Mouse (Mus musculus): ENCODE measurements around the gene Dpy19l3. TPM values are rescaled to one million over a fixed set of nuclear protein-coding genes. Genes with fewer than 3 reads are reported as not detected.

The Dpy19l3 gene
- total RNA-seq (2022), result 10 to 100 TPM; 57.8 to 81.5 (median 72.2) TPM

- peak; percentile 74 to 79 for DNase-seq (ENCODE audit: low spot score in 2 of 2)
These were observed at the start of gene Dpy19l3 for GRCm38 (mm10) chr7:35754033-35754885. Gene Dpy19l3, minus strand, starts transcription at chr7:35754454.

- DNase-seq (ENCODE audit: low spot score in 2 of 2), result peak; percentile 80 to 85
These were observed 48.8 kb upstream of the Dpy19l3 start, which contains the start of gene Zfp507 for GRCm38 (mm10) chr7:35802906-35803595. Gene Zfp507, minus strand, starts transcription at chr7:35803003.

DNA sequence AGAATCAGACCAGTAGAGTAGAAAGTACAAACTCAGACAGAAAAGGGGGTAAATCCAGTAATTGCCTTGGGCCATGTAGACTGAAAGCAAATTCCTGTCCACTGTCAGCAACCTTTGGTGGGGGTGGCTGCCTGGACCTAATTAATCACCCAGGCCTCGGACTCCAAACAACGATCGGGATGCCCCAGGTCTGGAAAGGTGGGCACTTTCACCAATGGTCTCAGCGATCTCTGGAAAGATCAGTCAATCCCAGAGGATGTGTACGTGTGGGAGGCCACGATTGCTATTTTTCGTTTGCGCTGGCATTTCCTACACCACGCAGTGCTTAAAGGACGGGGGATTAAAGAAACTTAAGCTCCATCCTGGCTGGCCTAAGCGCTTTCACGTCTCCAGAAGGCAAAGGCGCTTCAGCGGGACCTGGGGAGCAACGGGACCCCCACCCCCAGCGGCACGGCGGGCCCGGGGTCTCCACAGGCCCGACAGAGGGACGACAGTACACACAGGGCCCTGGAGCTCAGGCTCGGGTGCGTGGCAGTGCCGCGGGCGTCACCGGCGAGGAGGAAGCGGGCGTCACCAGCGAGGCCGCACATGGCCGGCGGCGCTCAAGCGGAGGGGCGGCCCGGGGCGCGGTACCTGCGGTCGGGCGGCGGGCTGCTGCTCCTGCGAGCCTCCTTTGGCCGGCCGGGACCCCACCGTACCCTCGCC, 48.1 kb upstream of the Dpy19l3 start:
- no peak for DNase-seq (ENCODE audit: low spot score in 2 of 2)

DNA sequence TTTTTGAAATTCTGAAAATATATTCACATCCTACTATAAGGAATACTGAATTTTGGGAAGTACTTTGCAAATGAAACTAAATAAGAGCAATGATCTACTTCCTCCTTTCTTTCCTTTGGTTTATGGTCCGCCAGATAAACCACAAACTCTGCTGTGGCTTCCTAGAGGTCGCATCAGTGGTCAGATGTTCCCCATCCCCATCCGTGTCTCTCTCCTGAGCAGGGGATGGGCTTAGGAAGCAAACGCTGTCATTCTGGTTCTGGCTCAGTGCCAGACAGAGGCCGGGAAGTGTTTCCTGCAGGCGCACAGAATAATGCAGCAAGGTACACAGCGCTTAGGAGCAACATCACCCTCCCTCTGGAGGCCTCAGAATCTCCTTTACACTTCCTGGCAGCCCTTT, 41.9 kb upstream of the Dpy19l3 start:
- no peak for DNase-seq (ENCODE audit: low spot score in 2 of 2)

DNA sequence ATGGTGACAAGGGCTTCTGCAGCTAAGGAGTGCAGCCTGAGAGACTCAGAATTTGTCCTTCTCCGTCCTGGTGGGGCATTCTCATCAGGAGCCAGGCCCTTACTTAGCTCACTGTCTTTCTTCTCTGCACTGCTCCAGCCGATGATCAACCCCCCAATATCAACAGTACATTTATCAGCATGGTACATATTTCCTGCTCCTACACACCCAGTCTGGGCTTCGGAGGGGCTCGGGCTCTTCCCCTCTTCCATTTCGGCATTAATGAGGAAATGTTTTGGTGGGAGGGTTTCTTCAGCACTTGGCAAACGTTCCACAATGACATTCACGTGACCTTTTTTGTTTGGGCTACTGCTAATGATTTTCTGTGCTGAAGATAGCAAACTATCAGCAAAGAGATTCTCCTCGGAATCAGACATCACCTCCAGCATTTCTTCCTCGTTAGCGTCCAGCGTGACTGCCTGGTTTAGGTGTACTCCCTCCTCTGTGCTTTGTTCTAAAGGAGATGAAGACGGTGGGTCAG, 40.0 kb upstream of the Dpy19l3 start:
- DNase-seq (ENCODE audit: low spot score in 2 of 2), result no peak

- peak in 1 of 2 experiments; percentile 47 for DNase-seq (ENCODE audit: low spot score in 2 of 2)
These were observed 38.0 kb upstream of the Dpy19l3 start for GRCm38 (mm10) chr7:35792150-35792848.

GRCm38 (mm10) chr7:35790926-35791325, 36.7 kb upstream of the Dpy19l3 start:
- DNase-seq (ENCODE audit: low spot score in 2 of 2), result no peak

DNA sequence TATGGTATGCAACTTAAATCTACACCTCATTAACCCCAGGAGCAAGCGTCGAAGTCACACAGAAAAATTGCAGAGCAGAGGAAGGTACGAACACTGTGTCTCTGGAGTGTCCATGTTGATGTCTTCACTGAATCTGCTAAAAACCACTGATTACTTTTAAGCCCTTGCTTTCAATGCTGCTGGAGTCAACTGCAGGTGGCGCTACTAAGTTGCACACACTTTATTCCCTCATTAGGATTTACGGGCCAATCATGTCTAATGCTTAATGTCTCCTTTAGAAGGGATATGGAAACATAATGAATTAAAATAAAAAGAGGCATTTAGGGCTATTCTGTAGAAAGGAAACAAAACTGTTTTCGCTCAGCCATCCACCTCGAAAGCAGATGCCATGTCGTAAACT, 35.9 kb upstream of the Dpy19l3 start:
- no peak for DNase-seq (ENCODE audit: low spot score in 2 of 2)

- no peak for DNase-seq (ENCODE audit: low spot score in 2 of 2)
These were observed 31.3 kb upstream of the Dpy19l3 start for GRCm38 (mm10) chr7:35785579-35785978.

- no peak for DNase-seq (ENCODE audit: low spot score in 2 of 2)
These were observed 28.0 kb upstream of the Dpy19l3 start for GRCm38 (mm10) chr7:35782252-35782651.

GRCm38 (mm10) chr7:35774127-35774526, 19.9 kb upstream of the Dpy19l3 start:
- DNase-seq (ENCODE audit: low spot score in 2 of 2), result no peak

DNA sequence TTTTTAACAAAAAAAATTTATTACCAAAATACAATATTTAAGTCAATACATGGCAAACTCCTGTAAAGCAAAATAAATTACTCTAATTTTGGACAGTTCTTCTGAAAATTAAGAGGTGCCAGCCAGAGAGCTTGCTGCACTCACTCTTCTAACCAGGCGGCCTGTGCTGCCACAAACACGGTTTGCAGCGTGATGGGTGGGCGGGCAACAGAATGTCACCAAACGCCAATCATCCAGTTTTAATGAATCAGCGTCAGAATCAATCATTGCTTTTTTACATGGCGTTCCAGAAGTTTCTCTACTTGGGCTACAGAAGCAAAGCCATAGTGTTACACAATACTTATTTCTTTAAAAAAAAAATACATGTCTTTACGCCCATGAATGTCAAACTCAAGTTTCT, 18.1 kb upstream of the Dpy19l3 start:
- DNase-seq (ENCODE audit: low spot score in 2 of 2), result no peak

GRCm38 (mm10) chr7:35771106-35771505, 16.9 kb upstream of the Dpy19l3 start:
- DNase-seq (ENCODE audit: low spot score in 2 of 2), result no peak

DNA sequence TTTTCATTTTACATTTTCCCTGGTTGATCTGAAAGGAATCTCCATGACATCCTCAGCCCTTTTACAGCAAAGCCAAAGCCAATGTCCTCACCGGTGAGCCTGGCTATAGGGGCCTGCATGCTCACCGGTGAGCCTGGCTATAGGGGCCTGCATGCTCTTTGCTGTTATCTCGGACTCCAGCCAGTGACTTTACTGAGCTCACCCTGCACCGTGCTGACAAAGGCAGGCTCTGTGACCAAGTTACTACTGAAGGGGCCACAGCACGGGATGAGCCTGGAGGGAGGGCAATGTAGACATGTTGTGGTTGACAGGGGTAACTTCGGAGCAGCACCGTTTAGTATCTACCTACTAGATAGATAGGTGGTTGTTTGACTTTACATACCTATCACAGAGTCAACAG, 15.9 kb upstream of the Dpy19l3 start:
- DNase-seq (ENCODE audit: low spot score in 2 of 2), result no peak

- no peak for DNase-seq (ENCODE audit: low spot score in 2 of 2)
These were observed 10.2 kb upstream of the Dpy19l3 start for GRCm38 (mm10) chr7:35764461-35764860.

GRCm38 (mm10) chr7:35761801-35762200, 7.5 kb upstream of the Dpy19l3 start:
- no peak for DNase-seq (ENCODE audit: low spot score in 2 of 2)

DNA sequence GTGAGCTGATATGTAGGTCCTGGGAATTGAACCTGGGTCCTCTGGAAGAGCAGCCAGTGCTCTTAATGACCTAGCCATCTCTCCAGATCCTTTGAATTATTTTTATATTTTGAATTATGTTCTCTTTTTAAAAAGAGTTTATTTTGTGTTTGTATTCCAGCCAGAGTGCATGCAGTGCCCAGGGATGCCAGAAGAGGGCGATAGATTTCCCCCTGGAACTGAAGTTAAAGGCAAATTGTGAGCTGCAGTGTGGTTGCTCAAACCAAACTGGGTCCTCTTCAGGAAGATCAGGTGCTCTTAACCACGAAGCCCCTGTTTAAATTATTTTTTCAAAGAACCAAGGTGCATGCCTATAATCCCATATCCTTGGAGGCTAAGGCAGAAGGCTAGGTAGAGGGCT, 5.3 kb upstream of the Dpy19l3 start:
- DNase-seq (ENCODE audit: low spot score in 2 of 2), result no peak

DNA sequence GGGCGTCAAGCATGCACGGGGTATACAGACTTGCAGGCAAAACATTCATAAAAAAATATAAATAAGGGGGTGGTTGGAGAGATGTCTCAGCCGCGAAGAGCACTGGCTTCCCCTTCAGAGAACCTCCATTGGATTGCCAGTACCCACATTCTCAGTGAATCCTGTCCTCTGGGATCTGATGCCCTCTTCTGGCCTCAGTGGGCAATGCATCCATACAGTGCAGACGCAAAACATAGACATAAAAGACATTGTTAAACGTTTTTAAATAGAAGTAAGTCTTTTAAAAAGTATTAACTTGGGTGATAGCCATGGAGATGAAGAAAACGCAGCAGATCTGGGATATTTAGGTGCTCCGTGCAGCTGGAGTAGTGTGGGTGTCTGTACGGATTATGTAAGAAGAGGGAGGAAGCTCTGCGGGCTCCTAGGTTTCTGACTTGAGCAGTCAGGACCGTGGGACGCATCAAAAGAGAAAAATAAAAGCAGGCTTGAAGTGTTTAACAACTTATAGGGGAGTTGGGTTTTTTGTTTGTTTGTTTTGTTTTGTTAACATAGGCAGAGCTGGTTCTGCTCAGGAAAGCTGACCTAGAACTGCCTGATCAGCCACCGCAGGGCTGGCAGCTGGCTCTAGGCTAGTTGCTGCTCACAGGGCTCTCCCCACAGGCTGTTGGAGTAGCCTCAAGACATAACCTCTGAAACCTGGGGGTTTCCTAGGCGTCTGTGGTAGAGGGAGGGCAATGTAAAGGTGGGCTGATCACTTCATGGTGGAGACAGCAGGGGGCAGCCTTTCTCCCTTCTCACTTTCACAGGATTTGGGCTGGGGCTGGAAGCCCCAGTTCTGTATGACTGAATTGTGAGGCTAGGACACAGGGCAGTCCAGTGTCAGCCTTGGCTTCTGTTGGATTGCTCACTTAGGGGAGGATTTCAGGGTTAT, 2.5 kb upstream of the Dpy19l3 start:
- peak in 1 of 2 experiments; percentile 41 for DNase-seq (ENCODE audit: low spot score in 2 of 2)

GRCm38 (mm10) chr7:35754886-35755168, 573 bp upstream of the Dpy19l3 start:
- no peak for DNase-seq (ENCODE audit: low spot score in 2 of 2)

DNA sequence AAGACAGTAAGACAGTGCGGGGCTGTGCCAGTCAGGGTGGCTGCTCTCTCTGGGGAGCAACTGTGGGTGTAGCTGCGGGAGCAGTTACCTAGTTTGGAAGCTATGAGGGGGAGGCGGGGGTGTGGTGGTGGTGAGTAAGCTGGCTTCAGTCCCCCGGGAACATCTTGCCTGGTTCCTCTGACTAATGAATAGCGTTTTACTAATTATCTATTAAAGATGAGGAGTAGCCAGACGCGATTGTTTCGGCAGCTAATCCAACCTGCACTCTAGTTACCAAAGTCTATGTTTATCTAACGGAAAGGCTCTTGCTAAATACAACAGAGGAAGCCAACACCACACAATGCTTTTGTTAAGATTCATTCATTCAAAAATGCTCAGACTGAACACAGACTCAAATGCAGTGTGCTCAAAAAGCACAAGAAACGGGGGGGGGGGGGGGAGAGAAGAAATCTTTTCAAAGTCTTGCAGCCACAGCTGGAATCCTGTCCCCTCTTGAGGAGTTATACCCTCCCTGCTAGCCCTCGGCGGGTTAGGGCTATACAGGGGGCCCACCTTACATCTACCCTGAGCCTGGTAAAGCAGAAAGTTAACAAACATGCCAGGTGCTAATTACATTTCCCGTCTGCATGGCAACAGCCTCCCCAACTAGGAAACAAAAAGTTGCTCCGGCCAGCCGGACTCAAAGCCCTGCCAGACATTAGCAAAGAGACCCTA, 778 bp downstream of the Dpy19l3 start:
- peak; percentile 23 to 67 for DNase-seq (ENCODE audit: low spot score in 2 of 2)
